16 mouse cellular contexts compared by ENCODE assay signal in genomic region chr11:4677250-4677872, GRCm38 (mm10). TPM values are rescaled to one million over a fixed set of nuclear protein-coding genes. Genes with fewer than 3 reads are reported as not detected.
DNase-seq lines count a peak whose midpoint lies in the region; ATAC-seq and TF ChIP-seq lines count a peak whose summit lies in the region.
"Had no signal": no experiment of that assay in that cellular context is flagged by ENCODE, and none has a peak within 500 bp of the region (broad histone marks: within the 10 kb centered on the region; RNA-seq: fewer than 3 reads in every experiment).

No protein-coding gene starts in this region.

- TF ChIP-seq CTCF in liver, postnatal 0 days (IDR thresholded peaks at IDR 0.05; ENCODE audit: low read depth): no peak

- DNase-seq in midbrain, embryonic 11.5 days (ENCODE audit: low spot score, missing footprints): peak; percentile 60
- peak; percentile 77 for DNase-seq in liver, postnatal 0 days
- no peak for DNase-seq in thymus, postnatal 4 days
- DNase-seq in urinary bladder, adult 18-20 months (ENCODE audit: low spot score in 2 of 2): no peak
- no peak for DNase-seq in forebrain, embryonic 10.5 days (ENCODE audit: extremely low spot score, low spot score)
- DNase-seq: cerebellum, postnatal 36 days; heart, adult 11 months; kidney, adult 2 months; lung, postnatal 4 days; thymus, postnatal 14 days had no signal

- H3K9ac ChIP-seq in midbrain, embryonic 11.5 days (ENCODE audit: low read length): no peak overlapping the region
- H3K9ac ChIP-seq in midbrain, embryonic 16.5 days (ENCODE audit: low read depth, low read length): no peak overlapping the region
- no peak overlapping the region for H3K9ac ChIP-seq in liver, postnatal 0 days (replicated peaks)

- H3K9me3 ChIP-seq in midbrain, embryonic 11.5 days (ENCODE audit: control insufficient read depth, low read length): no peaks in the 10 kb centered on the region
- no peaks in the 10 kb centered on the region for H3K9me3 ChIP-seq in midbrain, embryonic 16.5 days (replicated peaks; ENCODE audit: control insufficient read depth, low read length, poor library complexity, severe bottlenecking)
- H3K9me3 ChIP-seq in erythroblast, embryonic 14.5 days (ENCODE audit: control insufficient read depth, low read length): no peaks in the 10 kb centered on the region
- H3K9me3 ChIP-seq in liver, postnatal 0 days (ENCODE audit: low read length): no peaks in the 10 kb centered on the region
- H3K9me3 ChIP-seq in forebrain, embryonic 10.5 days: no peaks in the 10 kb centered on the region

- no peak overlapping the region for H3K4me3 ChIP-seq in midbrain, embryonic 11.5 days (ENCODE audit: low read depth, low read length)
- no peak overlapping the region for H3K4me3 ChIP-seq in midbrain, embryonic 16.5 days (ENCODE audit: low read depth, low read length)
- H3K4me3 ChIP-seq in erythroblast, embryonic 14.5 days (replicated peaks): peak overlapping the region; percentile 52
- H3K4me3 ChIP-seq in liver, postnatal 0 days (ENCODE audit: low read depth, low read length): no peak overlapping the region
- H3K4me3 ChIP-seq in forebrain, embryonic 10.5 days: no peak overlapping the region
- H3K4me3 ChIP-seq: layer of hippocampus, adult 2 months had no signal

- TF ChIP-seq EP300 in liver, postnatal 0 days (IDR thresholded peaks at IDR 0.05; ENCODE audit: low read depth): 0 out of 2 replicates have a peak, but pooled peaks have one; percentile 59

- H3K4me1 ChIP-seq in midbrain, embryonic 11.5 days (ENCODE audit: control insufficient read depth, insufficient read depth, low read length): no peaks in the 10 kb centered on the region
- no peaks in the 10 kb centered on the region for H3K4me1 ChIP-seq in midbrain, embryonic 16.5 days (ENCODE audit: control insufficient read depth, insufficient read depth, low read length)
- H3K4me1 ChIP-seq in erythroblast, embryonic 14.5 days (ENCODE audit: control insufficient read depth): peaks cover 57% of the 10 kb centered on the region
- H3K4me1 ChIP-seq in liver, postnatal 0 days (ENCODE audit: insufficient read depth): peaks cover 11% of the 10 kb centered on the region
- peaks cover 20% of the 10 kb centered on the region for H3K4me1 ChIP-seq in forebrain, embryonic 10.5 days

- no peak overlapping the region for H3K4me2 ChIP-seq in midbrain, embryonic 11.5 days
- H3K4me2 ChIP-seq in midbrain, embryonic 16.5 days (ENCODE audit: low read length): no peak overlapping the region
- H3K4me2 ChIP-seq in liver, postnatal 0 days (ENCODE audit: low read depth, low read length): peak overlapping the region; percentile 4; the same call in 1 of the 2 replicates

- 87% methylated on average over 7 of the region's 7 CpGs for WGBS in midbrain, embryonic 11.5 days
- 93% methylated on average over 7 of the region's 7 CpGs for WGBS in midbrain, embryonic 16.5 days
- 57% methylated on average over 7 of the region's 7 CpGs for WGBS in liver, postnatal 0 days (ENCODE audit: insufficient replicate concordance)
- WGBS in forebrain, embryonic 10.5 days: 81% methylated on average over 7 of the region's 7 CpGs

- H3K27me3 ChIP-seq in midbrain, embryonic 11.5 days (ENCODE audit: control insufficient read depth, insufficient read depth, low read length): no peaks in the 10 kb centered on the region
- H3K27me3 ChIP-seq in midbrain, embryonic 16.5 days (ENCODE audit: control insufficient read depth, insufficient read depth, low read depth, low read length): no peaks in the 10 kb centered on the region
- H3K27me3 ChIP-seq in erythroblast, embryonic 14.5 days (ENCODE audit: control insufficient read depth): no peaks in the 10 kb centered on the region
- H3K27me3 ChIP-seq in liver, postnatal 0 days (ENCODE audit: insufficient read depth, low read length): no peaks in the 10 kb centered on the region
- no peaks in the 10 kb centered on the region for H3K27me3 ChIP-seq in forebrain, embryonic 10.5 days (ENCODE audit: poor library complexity, severe bottlenecking)

- ATAC-seq in midbrain, embryonic 11.5 days (ENCODE audit: low FRiP score): no peak
- ATAC-seq in midbrain, embryonic 16.5 days: no peak
- ATAC-seq in liver, postnatal 0 days: peak; percentile 99
- ATAC-seq: CD4-positive, CD25-positive, alpha-beta regulatory T cell, adult 4 months had no signal

- no peak overlapping the region for H3K27ac ChIP-seq in midbrain, embryonic 11.5 days (ENCODE audit: low read depth, low read length)
- H3K27ac ChIP-seq in midbrain, embryonic 16.5 days (ENCODE audit: low read length): no peak overlapping the region
- peak overlapping the region; percentile 72 for H3K27ac ChIP-seq in liver, postnatal 0 days (ENCODE audit: low read depth)
- H3K27ac ChIP-seq in forebrain, embryonic 10.5 days: no peak overlapping the region

- peaks cover 10% of the 10 kb centered on the region for H3K36me3 ChIP-seq in midbrain, embryonic 11.5 days (ENCODE audit: control insufficient read depth, insufficient read depth, low read length)
- H3K36me3 ChIP-seq in midbrain, embryonic 16.5 days (ENCODE audit: control insufficient read depth, insufficient read depth, low read length): peaks cover 18% of the 10 kb centered on the region
- peaks cover 97% of the 10 kb centered on the region for H3K36me3 ChIP-seq in erythroblast, embryonic 14.5 days (ENCODE audit: control insufficient read depth)
- peaks cover 51% of the 10 kb centered on the region for H3K36me3 ChIP-seq in liver, postnatal 0 days (replicated peaks; ENCODE audit: insufficient read depth, low read length)
- peaks cover 88% of the 10 kb centered on the region for H3K36me3 ChIP-seq in forebrain, embryonic 10.5 days (replicated peaks)

RNA-seq across cellular contexts. Expression of gene Uqcr10, which starts 26.8 kb away (rescaled TPM):
- 547 and 572 TPM in 2 replicates for polyA plus RNA-seq in midbrain, embryonic 11.5 days (2014; fragmentation: Nextera tagmentation; extraction: Ambion mirVana)
- 525 and 569 TPM in 2 replicates for polyA plus RNA-seq in midbrain, embryonic 16.5 days (2015; fragmentation: Nextera tagmentation; extraction: Ambion mirVana)
- 7.9 and 8.8 TPM in 2 replicates for polyA plus RNA-seq in erythroblast, embryonic 14.5 days (2012)
- polyA plus RNA-seq in liver, postnatal 0 days (2015; fragmentation: Nextera tagmentation; extraction: Ambion mirVana): 1,070 and 1,167 TPM in 2 replicates
- polyA plus RNA-seq in forebrain, embryonic 10.5 days (2016; fragmentation: Nextera tagmentation; extraction: Ambion mirVana): 648 and 652 TPM in 2 replicates

RNA-seq across cellular contexts. Expression of gene Zmat5, which starts 27.1 kb away (rescaled TPM):
- polyA plus RNA-seq in midbrain, embryonic 11.5 days (2014; fragmentation: Nextera tagmentation; extraction: Ambion mirVana): 74.5 and 85.5 TPM in 2 replicates
- polyA plus RNA-seq in midbrain, embryonic 16.5 days (2015; fragmentation: Nextera tagmentation; extraction: Ambion mirVana): 49.4 and 51.3 TPM in 2 replicates
- 5.8 and 7.4 TPM in 2 replicates for polyA plus RNA-seq in erythroblast, embryonic 14.5 days (2012)
- 18.6 and 19.2 TPM in 2 replicates for polyA plus RNA-seq in liver, postnatal 0 days (2015; fragmentation: Nextera tagmentation; extraction: Ambion mirVana)
- polyA plus RNA-seq in forebrain, embryonic 10.5 days (2016; fragmentation: Nextera tagmentation; extraction: Ambion mirVana): 76.8 and 79.6 TPM in 2 replicates

RNA-seq across cellular contexts. Expression of gene Ascc2, which starts 39.8 kb away (rescaled TPM):
- 30.5 and 33.4 TPM in 2 replicates for polyA plus RNA-seq in midbrain, embryonic 11.5 days (2014; fragmentation: Nextera tagmentation; extraction: Ambion mirVana)
- 20.5 and 22.1 TPM in 2 replicates for polyA plus RNA-seq in midbrain, embryonic 16.5 days (2015; fragmentation: Nextera tagmentation; extraction: Ambion mirVana)
- 4.5 and 5.3 TPM in 2 replicates for polyA plus RNA-seq in erythroblast, embryonic 14.5 days (2012)
- 9.5 and 9.7 TPM in 2 replicates for polyA plus RNA-seq in liver, postnatal 0 days (2015; fragmentation: Nextera tagmentation; extraction: Ambion mirVana)
- 38.1 and 38.7 TPM in 2 replicates for polyA plus RNA-seq in forebrain, embryonic 10.5 days (2016; fragmentation: Nextera tagmentation; extraction: Ambion mirVana)

RNA-seq across cellular contexts. Expression of gene Gm11032, which starts 57.5 kb away (rescaled TPM):
- not detected in 2 replicates for polyA plus RNA-seq in midbrain, embryonic 11.5 days (2014; fragmentation: Nextera tagmentation; extraction: Ambion mirVana)
- not detected in 2 replicates for polyA plus RNA-seq in midbrain, embryonic 16.5 days (2015; fragmentation: Nextera tagmentation; extraction: Ambion mirVana)
- not detected in 2 replicates for polyA plus RNA-seq in erythroblast, embryonic 14.5 days (2012)
- polyA plus RNA-seq in liver, postnatal 0 days (2015; fragmentation: Nextera tagmentation; extraction: Ambion mirVana): not detected in 2 replicates
- not detected in 2 replicates for polyA plus RNA-seq in forebrain, embryonic 10.5 days (2016; fragmentation: Nextera tagmentation; extraction: Ambion mirVana)
- polyA plus RNA-seq: CD4-positive, CD25-positive, alpha-beta regulatory T cell, adult 4 months; hindbrain, embryonic 11.5 days; kidney, adult 2 months; limb, embryonic 11.5 days had no signal

Comparison
In these comparisons a context has a peak if more than half of its experiments do, and no peak if none do; other contexts are left out.
1. DNase-seq: peak in midbrain, embryonic 11.5 days (single experiment) and liver, postnatal 0 days (single experiment); none in thymus, postnatal 4 days (single experiment), urinary bladder, adult 18-20 months (0 of 2) and forebrain, embryonic 10.5 days (single experiment).
2. RNA of gene Uqcr10, which starts 26.8 kb away (polyA plus RNA-seq): 1,070 to 1,167 TPM in liver, postnatal 0 days, 648 to 652 TPM in forebrain, embryonic 10.5 days, 547 to 572 TPM in midbrain, embryonic 11.5 days and 525 to 569 TPM in midbrain, embryonic 16.5 days; 7.9 to 8.8 TPM in erythroblast, embryonic 14.5 days; every median in the first group is over 10 times any median in the second.